Mouse (Mus musculus) c-Kit-positive CD71-positive TER-119-positive erythroid progenitor cells, embryonic 14.5 days (primary cell): Measurements from ENCODE around the gene Gab1.

Experiments
- DNase-seq: peaks from one replicate; pipeline ENCODE4 v3.0.0-alpha.2; 2013; ENCODE audit warnings: low spot score

Gab1 gene

DNA sequence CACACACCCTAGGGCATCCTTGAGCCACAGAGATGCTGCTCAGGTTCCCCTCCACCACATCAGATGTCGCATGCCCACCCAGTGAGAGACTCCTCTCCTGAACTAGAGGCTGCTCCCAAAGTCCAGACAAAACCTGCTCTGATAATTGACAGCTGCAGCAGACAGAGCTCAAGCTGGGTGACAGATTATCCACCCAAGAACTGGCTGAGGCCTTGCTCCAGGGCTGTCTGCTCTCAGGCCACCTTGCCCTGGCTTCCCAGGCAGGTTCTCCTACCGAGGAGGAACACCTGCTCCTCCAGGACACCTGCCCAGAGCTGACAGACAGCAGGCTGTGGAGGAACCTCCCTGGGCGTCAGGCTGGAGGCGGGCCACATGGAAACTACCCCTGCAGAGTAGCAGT lies 7.6 kb downstream of the Gab1 start:
- no peak for DNase-seq

DNA sequence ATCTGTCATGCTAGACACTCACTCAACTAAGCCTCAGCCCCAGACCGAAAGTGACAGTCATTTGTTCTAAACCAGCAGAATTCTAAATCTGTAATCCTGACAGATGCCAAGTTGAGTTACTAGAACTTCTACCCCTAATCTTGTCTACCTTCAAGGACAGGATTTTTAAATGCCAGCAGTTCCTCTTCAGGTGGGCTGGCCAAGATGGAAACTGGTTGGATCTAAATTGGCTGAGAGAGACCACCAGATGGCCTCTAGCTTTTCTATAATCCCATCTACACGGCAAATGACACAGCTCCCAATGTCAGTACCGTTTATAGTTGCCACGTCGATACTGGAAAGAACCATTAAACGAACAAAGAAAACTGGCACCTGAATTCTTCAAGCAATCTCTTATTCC lies 8.9 kb downstream of the Gab1 start:
- no peak for DNase-seq

DNA sequence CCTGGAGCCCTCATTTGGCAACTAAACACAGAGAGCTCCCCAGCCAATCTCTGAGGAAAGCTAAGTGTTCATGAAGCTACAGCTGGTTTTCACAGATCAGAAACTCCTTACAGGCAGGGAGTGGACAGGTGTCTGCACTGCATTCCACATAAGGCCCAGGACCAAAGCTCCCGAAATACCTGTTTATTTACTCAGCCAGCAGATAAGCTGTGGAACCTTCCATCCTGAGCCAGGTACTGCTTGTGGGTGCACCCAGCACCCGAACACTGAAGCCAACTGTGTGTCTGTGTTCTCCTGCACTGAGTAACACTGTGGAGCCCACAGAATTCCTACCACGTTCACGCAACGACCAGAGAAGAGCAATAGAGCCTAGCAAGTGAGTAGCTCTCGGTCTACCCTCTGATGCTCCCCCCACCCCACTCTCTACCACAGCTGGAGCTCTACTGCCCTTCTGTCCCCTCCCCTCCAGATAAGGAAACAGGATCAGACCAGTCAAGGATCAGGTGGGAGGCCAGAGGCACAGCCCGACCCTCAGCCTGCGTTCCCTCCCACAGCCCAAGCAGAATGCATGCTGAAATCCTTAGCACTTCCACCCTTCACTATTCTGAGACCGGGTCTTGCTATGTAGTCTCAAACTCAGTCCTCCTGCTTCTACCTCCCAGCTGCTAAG lies 9.6 kb downstream of the Gab1 start:
- DNase-seq = no peak

DNA sequence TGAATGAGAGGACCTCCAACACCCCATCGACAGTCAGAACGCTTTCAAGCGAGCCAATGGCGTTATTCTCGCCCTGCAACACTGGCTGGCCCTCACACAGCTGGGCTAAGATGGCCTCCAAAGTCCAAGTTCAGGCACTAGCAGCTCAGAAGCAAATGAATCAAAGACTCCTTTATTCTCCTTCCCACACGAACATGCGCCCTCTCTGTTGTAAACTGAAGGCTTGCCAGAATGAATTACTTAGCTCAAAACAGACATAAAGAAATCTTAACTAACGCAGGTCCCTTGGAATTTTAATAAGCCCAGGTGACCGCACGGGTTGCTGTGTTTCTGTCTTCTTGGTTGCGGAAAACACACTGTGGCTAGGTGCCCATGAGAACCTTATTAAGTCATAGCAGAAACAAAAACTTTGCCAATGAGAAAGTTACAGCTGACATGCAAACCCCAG lies 10.4 kb downstream of the Gab1 start:
- DNase-seq = no peak

DNA sequence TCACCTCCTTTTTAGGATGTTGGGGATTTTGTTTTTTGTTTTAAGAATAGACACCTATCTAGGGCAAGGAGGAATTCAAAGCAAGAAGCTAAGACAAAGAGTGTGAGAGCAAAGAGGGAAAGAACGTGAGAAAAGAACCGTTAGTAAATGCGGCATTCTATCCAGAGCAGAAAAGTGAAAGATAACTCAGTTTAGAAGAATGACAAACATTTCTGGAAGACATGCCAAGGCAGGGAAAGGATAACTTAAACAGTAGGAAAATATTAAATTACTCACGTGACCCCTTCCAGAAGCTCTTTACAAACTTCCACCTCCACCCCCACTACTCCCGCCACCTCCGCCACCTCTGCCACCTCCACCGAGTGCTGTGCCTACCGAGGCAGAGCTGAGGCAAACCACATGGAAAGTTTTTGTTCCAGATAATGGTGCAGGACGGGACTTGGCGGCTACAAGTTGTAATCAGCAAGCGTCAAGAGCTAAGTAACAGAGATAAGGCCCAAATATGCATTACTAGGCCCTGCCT lies 11.5 kb downstream of the Gab1 start:
- peak; percentile 83 for DNase-seq

DNA sequence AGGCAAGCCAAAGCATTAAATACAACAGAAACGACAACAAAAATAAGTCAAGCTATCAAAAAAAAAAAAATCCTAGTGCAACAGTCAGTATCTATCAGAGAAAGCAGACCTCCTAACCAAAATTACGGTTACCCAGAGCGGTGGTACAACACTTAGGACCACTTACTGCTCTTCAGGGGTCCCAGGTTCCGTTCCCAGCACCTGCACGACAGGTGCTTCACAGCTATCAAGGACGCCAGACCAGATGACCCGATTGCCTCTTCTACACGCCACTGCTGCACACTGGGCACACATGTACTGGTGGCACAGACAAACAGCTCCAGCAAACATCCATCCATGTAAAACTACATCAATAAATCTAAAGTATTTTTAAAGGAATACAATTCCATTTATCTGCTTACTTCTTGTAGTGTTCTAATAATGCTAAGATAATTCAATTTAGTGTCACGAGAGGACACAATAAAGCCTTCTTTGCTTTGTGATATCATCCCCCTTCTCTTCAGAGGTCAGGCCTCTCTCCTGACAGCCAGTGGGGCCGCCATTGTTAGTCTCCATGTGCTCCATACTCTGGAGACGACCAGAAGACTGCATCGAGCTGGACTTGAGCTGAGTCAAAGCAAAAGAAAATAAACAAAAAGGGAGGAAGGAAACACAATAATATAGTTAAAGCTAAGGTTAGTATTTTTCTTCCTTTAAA lies 12.2 kb downstream of the Gab1 start:
- DNase-seq = peak; percentile 40

DNA sequence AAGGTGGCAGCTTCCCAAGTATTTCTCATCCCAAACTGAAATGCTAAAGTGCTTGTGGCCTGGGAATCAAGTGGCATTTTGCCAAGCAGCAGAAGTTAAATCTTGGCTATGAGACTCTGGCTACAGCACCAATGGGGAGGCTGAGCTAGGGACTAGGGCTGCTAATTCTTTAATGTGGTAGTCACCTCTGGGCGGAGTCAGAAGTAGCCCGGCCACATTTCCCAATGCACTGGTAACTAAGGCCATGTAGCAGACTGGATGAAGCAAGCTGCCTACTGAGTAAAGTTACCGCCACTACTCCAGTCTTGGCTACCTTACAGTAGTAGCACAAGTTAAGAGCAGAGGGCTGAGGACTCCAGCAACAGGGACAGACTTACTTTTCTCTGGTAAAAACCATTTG lies 12.7 kb downstream of the Gab1 start:
- peak; percentile 65 for DNase-seq

DNA sequence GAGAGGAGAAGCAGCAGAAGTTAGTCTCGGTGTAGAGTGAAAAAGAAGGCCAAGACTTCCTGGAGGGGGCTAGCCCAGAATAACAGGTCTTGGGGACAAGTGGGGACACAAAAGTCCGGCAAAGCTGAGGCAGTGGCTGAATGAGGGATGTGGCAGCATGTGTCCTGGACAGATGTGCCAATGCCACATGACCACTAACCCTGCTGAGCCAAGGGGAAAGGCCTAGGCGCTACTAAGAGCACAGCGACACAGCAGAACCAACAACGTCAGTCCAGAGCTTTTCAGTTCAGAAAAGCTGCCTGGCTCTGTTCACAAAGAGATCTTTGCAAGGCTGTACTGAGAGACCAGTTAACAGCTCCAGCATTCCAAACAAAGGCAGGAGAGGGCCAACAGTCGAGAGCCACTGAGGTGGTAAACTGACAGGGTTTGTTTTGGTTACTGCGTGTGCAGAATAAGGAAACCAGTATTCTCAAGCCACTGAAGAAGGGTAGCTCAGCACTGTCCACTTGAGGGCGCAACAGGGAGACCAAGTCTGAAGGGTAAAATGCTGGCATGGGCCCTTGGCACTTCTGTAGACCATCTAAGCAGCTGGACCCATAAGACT lies 15.0 kb downstream of the Gab1 start:
- peak; percentile 33 for DNase-seq

DNA sequence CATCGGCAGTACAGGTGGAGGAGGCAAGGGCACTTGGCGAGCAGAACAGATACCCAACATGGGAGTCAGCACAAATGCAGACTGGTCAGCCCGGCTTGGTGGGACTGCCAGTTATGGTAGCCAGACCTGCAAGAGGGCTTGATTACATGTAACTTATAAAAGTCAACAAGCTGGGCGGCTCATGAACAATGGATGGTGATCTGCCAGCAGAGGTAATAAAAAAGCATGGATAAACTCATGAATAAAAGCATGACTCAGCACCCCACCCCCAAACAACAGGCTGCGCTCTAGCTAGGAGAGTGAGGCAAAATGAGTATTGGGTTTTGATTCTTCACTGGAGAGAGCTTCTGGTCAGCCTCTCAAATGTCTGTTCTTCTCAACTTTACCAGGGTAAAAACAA lies 16.9 kb downstream of the Gab1 start:
- no peak for DNase-seq

DNA sequence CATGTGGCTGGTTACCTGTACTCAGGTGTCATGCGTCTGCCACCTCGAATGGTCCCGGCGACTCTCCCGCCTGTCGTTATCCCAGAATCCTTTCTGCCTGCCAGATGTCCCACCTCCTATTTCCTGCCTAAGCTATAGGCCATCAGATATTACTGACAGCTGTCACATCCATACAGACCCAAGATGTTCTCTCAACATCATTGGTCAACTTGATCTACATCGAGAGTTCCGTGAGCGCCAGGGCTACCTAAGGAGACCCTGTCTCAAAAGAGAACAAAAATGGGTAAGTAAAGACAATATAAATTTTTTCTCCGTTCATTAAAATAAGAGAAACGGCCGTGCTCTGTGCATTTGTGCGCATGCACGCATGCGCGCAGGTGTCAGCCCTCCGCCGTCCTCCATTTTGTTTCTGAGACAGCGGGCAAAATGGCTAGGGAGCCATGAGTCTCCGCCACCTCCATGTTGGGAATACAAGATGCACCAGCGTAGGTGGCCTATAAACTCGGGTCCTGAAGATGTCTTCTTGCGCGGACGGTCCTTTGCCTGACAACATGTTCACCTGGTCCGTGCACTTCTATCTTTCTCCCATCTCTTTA lies 21.0 kb downstream of the Gab1 start:
- no peak for DNase-seq

DNA sequence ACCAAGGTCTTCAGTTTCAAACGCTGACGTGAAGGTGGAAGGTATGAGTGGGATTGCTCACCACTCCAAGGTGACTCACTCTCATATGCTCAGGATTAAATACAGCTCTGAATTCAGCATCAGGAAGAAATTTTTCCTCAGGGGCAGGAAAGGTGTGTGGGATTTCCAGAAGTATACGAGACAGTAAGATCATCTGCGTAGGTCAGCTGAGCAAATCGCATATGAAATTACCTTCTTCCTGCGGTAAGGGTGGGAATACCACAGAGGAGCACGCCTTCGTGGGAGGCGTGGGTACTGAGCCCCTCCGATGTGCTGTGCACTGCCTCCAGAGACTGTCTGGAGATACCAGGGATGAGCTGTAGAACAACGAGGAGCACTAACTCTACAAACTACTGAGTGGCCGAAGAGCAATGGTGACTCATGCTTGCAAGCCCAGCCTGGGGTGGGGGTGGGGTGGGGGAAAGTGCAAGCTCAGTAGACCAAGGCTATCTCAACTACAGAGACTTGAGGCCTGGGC lies 22.4 kb downstream of the Gab1 start:
- no peak for DNase-seq

DNA sequence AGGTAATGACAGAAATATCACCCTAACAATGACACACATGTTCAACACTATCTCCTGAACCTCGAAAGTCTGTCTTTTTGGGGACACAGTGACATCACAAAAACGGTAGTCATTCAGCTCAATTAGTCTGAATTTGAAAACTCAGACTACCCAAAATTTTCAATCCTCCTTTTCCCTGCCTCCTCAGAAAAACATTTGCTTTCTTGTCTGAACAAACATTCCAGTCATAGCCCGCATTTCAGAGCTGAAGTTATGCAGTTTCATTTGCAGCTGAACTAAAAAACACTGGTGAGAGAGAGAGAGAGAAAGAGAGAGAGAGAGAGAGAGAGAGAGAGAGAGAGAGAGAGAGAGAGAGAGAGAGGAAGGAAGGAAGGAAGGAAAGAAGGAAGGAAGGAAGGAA lies 23.2 kb downstream of the Gab1 start:
- DNase-seq = no peak

DNA sequence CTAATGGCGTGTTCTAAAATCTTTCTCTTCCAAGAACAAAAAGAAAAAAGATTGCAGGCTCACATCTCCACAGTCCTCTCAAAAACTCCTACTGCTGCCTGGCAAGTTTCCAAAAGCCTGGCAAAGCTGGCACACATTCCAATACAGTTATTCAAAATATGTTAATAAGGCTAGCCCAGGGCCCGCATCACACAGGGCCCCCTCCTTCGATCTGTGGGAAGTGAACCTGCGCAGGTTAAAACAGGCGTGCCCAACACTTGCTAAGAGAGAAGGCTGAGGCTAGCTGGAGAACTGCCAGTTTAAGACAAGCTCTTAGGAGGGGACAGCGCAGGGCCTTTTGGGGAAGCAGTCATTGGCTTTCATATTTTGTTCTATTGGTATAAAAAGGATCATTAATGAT lies 23.7 kb downstream of the Gab1 start:
- DNase-seq = no peak

DNA sequence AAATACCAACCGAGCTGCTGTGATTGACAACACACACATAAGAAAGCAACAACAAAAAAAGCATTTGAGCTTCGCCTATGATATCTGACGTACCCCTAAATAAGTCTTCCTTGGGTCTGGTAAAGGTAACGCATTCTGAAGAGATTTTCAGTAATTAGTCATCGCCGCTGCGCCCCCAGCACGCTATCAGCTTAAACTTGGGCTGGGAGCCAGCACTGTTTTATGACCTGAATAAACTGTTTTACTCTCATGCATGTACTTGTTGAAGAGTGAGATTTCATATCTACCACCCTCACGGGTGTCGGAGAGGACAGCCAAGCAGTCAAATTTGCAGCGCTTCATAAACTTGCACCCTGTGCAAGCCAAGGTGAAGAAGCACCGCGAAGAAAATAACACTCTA lies 26.7 kb downstream of the Gab1 start:
- no peak for DNase-seq

DNA sequence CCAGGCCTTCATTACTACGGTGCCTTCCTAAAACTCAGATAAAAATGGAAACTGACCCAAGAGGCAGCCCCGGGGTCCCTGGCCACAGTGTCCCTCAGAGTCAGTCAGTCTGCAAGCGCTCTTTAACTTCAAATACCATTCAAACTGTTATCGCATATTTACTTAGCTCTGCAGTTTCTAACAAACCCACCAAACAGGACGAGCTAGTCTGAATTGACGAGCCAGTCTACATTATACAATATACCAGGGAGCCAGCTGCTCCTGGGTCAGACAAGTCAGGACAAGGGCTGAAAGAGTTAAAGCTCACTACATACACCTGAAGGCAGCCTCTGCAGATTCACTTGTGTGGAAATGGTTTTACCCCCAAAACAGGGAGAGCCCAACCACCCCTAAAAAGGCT lies 27.1 kb downstream of the Gab1 start:
- no peak for DNase-seq

DNA sequence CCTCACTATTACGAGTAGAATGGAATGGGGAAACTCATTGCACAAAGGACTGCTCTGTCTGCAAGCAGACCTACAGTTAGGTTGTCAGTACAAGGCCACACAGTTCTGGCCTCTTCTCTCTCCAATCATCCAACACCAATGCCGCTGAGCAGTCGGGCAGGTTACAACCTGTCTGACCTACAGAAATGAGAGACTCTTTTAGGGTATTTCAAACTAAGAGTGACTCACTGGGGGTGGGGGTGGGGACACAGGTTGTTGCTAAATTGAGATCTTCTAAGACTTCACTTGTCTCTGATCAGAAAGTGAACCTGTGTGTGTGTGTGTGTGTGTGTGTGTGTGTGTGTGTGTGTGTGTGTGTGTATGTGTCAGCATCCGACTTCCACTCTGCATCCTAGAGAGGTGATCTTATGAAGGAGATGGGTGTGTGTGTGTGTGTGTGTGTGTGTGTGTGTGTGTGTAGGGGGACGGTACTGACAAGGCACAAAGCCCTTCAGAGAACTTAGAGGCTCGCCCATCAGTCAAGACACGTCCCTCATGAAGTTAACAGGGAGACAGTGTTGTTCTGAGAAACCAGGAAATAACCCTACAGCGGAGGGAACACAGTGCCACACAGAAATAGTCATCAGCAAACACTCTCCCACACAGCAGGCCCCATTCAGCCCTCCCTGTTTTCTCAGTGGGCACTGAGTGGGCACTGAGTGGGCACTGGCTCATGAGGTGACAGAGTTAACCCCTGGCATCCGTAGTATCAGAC lies 27.7 kb downstream of the Gab1 start:
- no peak for DNase-seq

DNA sequence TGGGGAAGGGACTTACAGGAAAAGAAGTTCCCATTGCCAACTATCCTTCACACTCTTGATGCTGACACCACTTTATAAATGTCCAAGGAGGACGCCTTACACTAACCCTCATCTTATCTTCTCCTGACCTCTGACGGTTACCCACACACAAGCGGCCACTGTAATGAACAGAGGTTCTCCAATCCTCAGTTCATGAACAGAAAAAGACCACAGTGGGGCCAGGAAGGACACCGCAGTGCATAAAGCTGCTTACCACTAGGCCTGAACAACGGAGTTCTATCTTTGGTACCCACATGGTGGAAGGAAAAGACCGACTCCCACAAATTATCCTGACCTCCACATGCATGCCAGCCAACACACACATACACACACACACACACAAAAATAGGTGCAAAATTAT lies 28.7 kb downstream of the Gab1 start:
- no peak for DNase-seq

DNA sequence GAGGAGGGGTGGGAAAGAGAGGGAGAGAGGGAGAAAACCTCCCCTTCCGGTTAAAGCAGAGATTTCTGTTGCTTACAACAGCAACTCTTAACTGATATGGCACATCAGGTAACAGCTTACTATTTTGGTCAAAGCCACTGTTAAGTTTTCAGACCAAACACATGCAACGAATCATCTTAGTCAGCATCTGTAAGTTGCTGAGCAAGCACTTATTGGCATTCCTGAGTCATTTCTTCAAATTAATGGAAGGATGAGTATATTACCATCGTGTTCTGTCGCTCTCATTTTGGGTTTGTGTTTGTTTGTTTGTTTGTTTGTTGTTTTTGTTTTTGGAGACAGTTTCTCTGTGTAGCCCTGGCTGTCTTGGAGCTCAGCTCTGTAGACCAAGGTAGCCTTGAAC lies 30.3 kb downstream of the Gab1 start:
- no peak for DNase-seq

DNA sequence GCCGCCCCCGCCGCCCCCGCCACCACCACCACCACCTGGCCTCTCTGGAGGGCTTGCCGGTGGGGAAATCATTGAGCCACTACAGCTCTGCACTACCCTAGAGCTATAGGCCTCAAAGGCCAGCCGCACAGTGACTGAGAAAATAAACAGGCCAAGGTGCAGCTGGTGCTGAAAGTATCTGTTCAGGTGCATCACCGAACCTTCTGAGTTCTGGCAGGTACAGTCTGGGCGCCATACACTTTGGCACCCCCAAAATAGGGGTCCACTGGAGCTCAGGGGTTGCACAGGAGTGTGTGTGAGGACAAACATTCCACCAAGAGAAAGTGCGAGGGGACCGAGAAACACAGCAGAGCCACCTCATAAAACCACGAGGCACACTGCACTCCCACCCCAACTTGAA lies 31.7 kb downstream of the Gab1 start:
- DNase-seq = no peak

DNA sequence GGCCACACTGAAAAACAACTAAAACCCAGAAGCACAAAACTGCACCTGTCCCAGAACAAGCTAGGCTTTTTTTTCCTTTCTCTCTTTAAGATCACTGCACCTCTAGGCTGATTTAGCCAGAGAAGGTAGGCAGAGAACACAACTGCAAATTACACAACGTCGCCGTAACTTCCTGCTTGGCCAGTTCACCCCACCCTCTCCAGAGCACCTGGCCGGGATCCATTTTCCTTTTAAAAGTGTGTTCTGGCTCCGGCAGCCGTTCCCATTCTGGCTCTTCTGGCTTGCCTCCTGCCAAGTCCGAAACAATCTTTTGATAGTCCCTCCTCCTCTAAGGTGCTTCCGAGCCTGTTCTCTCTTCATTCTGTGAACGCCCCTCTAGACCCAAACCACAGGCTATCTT lies 32.4 kb downstream of the Gab1 start:
- DNase-seq = no peak

DNA sequence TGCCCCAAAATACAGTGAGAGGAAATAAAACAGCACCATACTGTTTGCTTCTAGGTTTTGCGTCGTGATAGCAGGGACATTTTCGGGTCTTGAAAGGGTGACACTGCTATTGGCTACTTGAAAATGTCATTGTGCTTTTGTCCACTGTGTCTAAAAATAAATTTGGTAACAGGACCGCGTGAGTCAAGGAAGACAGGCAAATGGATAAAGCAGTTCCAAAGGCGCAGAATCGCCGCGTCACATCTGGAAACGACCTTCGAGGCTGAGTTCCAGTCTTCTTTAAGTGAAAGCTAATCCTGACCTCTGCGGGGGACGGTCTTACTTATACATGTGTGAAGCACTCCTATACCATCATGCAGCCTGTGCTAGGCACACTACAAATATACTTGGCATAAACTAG lies 35.0 kb downstream of the Gab1 start:
- no peak for DNase-seq
